Mouse (Mus musculus) left cerebral cortex, adult 8-10 months (tissue): Measurements from ENCODE around the gene Grm1. TPM values are rescaled to one million over a fixed set of nuclear protein-coding genes. Genes with fewer than 3 reads are reported as not detected.

Source experiments
- DNase-seq, 2 experiments: peaks; one replicate each; pipeline ENCODE4 v3.0.0; 2022; ENCODE audit warnings: low spot score in 2 of 2
- total RNA-seq, 4 experiments: library from RNA; stranded (reverse); gene quantifications; 2 replicates each; pipeline ENCODE4 v1.2.4; 2022

Gene Grm1
- total RNA-seq, 4 experiments from 2014 or later = 40.9 to 46.7 (median 43.6) TPM

DNA sequence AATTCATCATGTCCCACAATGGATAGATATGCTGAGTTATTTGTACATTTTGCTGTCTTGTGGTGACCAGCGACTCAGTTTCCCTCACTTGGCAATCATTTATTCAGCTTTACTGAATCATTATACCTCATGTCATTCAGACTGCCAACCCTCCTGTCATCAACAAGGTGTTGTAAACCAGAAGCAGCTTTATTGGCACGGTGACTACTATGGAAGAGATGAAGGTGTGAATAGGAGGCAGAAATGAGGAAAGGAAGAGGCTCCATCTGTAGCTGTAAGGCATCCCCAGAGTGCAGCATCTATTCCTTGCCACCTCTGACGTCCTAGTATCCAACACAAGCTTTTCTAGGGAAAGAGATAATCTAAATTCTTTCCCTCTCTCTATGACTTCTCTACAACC lies 247.3 kb downstream of the Grm1 start:
- no peak for DNase-seq

DNA sequence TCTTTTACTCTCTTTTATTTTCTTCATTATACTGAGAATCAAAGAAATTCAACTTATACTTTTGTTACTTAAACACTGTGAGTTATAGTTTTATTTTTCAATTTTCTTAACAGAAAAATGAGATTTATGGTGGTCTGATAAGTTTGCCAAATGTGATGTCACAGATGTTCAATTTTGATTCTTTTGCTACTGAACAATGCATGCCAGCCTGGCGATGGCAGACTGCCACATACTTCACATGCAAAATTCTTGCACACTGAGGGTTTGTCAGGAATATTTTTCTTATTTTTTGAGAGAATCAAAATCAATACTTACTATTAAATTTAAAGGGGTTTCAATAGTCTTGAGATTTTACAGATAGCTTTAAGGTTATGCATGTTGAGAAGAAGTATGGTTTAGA lies 251.0 kb downstream of the Grm1 start:
- no peak for DNase-seq

DNA sequence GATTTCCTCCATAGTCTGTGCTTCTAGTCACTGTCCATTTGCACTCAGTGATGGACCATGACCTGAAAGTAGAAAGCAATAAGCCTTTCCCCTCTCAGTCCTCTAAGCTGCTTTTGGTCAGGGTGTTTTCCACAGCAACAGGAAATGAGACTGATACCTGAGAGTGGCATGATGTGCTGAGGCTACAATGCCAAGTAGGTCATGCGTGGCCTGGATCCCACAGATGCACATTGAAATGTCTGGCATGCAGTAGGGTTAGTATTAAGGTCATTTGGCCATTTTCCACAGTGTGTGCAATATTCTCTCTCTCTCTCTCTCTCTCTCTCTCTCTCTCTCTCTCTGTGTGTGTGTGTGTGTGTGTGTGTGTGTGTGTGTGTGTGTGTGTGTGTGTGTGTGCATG lies 254.8 kb downstream of the Grm1 start:
- no peak for DNase-seq

DNA sequence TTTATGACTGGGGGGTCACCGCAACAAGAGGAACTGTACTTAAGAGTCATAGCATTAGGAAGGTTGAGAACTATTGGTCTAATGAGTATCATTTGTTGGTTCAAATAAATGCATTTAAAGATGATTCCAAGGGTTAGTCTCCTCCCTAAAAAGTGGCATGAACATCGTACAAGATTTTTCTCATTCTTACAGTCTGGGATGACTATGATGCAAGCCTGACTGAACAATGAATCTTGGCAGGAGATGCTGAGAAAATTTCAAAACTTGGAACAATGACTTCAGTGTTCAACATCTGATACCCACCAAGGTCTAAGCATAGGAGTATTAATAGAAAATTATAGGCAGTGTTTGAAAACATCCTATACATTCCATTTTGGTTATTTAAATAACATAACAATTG lies 264.1 kb downstream of the Grm1 start:
- no peak for DNase-seq

DNA sequence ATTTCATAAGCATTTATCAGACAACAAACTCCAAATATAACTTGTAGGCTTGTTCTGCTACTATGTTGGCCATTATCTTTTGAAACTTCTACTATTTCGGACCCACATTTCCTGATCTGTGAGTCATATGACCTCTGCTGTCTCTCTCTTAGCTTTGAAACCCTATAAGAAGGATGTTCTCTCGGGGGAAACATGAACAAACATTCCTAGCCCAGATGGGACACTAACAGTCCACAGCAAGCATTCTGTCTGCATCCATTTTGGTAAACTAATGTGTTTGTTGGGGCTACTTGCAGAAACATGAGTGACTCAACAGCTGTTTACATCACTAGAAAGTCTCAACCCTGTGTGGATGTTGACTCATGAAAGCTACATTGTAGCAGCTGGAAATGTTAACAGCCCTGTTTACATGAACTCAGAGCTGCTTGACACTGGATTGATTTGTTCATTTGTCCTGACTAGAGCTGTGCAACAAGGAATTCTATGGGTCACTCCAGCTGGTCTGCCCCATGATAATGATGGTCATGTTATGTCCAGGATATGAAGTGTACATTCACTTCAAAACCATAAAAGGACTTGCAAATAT lies 267.4 kb downstream of the Grm1 start:
- no peak for DNase-seq

DNA sequence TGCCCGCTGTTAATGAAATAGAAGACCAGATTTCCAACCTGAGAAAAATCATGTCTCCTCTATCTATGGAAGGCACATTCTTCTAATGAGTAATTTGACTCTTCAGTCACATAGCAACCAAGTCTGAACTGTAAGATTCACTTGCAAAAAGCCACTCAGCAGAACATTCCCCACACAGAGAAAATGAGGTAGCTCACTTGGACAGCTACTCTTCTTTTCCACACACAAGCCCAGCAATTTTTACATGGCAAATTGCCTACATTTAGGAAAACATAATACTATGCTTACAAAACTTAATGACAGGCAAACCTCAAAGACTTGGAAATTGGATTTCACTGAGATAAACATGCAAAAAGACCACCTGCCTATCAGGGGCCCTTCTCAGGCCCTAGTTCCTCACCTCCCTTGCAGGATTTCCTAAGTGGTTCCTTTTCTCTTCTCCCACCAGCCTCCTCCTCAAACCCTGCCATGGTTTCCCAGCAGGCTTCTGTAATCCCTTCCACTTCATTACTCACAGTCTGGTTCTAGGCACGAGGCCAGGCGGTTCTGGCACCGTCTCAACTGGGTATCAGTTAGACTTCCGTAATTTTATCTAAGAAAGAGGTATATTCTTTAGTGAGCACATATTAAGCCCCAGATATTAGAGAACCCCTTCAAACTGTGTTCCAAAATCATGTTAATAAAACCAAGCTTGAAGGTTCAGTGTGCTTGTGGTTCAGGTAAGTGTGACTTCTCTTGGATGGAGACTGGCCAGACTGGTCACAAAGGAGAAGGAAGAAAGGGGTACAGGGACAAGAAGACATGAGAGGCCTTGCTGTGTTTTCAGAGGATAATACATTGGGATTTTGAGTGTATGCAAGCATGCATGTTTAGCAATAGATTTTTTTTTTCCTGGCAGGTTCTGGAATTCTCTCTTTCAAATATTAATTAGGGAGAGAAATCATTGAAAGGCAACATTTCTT lies 269.1 kb downstream of the Grm1 start:
- peak; percentile 37 to 49 for DNase-seq

DNA sequence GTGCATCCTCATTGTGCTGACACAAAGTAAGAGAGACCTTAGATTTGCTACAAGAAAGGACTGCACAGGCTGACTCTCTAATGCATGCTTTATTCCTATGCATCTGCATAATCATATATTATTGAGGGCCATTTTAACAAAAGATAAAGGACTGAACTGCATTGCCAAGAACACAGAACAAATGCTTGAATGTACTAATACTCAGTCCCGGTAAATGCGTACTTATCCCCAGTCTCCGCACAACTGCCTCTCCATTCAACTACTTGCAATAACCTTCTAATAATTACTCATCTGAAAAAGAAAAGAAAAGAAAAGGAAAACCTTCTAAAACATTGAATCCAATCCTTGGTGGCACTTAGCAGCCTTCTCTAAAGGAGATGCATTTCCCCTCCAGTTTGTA lies 272.4 kb downstream of the Grm1 start:
- no peak for DNase-seq

DNA sequence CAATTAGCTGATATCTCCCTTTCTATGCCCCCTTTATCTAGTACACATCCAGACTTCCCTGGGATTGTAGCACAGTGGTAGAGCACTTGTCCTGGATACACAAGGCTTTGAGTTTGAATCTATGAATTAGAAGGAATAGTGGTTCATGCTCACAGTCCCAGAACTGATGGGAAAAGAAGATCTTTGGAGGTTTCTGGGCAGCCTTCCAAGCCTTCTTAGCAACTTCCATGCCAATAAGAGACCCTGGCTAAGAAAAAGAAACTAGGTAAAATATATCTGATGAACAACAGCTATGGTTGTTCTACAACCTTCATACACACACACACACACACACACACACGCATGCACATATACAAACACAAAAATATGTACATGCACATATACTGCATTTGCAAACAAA lies 286.8 kb downstream of the Grm1 start:
- DNase-seq = no peak

DNA sequence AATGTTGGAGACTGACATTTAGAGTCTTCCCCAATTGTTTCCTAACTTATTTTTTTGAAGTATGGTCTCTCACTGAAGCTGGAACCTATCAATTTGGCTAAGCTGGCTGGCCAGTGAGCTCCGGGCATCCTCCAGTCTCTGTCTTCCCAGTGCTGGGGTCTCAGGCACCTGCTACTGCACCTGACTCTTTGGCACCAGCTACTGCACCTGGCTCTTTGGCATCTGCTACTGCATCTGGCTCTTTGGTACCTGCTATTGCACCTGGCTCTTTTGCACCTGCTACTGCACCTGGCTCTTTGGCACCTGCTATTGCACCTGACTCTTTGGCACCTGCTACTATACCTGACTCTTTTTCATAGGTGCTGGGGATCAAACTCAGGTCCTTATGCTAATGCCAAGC lies 291.7 kb downstream of the Grm1 start:
- no peak for DNase-seq

DNA sequence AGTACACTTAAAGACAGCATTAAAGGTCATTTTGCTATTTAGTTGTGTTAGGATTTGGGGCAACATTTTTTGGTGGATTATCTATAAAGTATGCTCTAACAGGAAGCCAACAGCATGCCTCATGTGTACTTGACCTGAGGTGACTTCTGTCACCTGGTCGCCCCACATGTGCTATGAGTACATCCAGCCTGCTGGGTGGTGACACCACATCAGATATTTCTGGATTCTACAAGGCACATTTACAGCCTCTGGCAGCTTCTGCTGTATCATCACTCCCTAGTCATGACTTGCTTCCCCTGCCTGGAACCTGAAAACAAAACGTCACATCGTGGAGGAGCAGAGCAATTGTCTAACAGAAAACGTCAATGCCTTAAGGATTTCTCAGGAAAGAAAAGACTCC lies 292.2 kb downstream of the Grm1 start:
- no peak for DNase-seq

DNA sequence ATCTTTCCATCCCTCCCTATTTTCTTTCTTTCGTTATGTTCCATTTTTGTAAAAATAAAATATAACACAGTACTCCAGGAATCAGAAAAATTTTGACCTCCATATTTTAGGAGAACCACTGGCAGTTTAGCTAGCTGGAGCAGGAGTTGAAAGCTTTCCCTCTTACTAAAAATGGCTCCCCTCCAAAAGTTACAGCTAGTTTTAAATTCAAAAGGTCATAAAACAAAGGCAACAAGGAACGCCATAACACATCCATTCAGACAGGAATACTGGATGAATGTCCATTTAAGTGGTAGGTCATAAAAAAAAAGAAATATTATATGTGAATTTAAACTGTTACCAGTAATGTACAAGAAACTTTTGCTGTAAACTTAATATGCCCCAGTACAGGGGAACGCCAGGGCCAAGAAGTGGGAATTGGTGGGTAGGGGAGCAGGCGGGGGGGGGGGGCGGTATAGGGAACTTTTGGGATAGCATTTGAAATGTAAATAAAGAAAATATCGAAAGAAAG lies 294.2 kb downstream of the Grm1 start:
- DNase-seq = no peak

DNA sequence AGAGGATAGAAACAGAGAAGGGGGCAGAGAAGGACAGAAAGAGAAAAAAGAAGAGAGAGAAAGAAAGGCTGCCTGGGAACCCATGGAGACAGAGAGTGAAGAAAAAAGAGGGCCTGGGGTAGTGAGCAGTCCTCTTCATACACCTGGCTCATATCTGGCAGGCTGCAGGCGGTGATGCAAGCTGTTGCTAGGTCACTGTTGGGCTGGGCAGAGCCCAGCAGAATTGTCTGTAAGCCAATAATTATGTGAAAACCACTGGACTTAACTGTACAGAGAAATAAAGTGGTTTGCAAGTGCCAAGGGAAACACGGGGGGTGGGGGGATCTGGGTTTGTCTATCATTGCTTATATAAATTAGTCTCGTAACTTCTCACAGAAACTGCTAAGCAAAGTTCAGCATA lies 297.0 kb downstream of the Grm1 start:
- DNase-seq = no peak

DNA sequence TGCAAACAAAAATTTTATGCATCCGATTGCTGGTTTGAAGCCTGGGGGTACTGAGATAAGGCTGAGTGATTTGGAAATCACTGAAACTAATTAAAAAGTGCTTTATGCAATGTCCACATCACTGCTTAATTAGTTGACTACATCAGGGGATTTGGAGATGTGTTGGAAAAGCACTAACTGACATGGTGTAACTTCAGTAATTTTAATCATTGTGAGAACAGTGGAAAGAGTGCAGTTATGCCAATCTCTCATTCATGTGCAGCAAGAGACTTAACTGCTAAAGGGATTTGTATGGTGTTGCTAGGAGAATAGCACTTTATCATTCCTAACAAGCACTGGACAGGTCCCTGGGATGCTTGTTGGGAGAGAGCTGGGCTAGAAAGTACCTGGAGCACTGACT lies 307.3 kb downstream of the Grm1 start:
- no peak for DNase-seq

DNA sequence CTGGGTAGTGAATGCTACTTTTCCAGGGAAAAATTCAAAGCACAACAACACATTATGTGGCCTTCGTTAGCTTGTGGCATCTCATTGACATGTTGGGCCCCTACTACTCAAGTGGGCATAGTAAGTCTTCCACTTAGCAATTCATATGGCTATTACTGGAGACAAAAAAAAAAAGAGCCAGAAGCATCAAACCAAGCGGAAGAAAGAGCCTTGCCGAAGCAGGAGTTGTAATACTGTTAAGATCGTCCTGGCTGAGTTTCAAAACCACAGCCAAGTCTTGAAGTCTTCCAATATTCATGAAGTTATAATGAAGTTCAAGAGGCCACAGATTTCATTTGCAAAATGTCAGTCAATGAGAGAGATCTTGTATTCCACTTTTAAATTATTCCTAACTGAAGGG lies 319.1 kb downstream of the Grm1 start:
- DNase-seq = no peak

DNA sequence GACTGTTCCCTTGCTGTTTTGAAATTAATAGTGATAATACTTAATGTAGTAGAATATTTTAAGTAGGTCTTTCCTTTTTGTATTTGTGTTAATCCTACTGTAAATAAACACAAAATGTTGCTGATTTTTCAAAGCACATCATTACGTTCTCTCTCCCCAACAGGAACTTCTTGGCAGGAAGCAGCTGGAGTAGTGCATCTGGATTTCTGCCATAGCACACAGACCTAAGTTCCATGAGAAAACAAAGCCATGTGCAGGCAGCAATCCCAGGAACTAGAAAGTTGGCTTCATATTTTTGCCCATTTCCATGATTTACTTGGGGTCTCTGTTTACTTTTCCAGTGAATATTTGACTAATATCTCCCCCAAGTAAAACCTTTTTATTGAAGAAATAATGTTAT lies 320.9 kb downstream of the Grm1 start:
- DNase-seq = no peak

DNA sequence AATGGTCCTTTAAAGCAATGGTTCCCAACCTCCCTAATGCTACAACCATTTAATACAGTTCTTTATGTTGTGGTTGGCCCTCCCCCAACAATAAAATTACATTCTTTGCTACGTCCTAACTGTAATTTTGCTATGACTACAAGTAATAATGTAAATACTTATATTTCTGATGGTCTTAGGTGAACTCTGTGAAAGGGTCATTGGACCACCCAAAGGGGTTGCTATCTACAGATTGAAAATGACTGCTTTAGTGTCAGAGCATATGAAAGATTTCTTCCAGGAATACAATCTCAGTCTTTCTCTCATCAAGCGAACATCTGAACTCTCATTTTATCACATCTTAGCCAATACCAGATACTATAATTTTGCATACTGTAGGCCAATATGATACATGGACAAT lies 321.4 kb downstream of the Grm1 start:
- DNase-seq = no peak

DNA sequence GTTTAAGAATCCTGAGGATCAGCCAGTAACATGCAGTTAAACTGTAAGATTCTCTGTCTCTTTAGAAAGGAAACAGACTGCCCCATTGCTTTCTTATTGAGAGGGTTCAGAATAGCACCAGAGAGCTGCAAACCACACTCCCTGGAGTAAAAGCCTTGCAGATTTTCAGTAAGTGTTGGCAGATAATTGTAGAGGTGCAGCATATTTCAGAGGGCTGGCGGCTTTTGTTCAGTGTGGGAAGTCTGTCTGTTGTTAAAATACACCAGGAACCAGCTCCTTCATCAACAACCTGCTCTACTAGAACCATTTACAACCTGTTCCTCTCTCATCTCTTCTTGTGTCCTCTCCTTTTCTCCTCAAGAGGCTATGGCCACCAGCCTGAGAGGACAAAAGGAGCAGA lies 331.1 kb downstream of the Grm1 start:
- DNase-seq = no peak

DNA sequence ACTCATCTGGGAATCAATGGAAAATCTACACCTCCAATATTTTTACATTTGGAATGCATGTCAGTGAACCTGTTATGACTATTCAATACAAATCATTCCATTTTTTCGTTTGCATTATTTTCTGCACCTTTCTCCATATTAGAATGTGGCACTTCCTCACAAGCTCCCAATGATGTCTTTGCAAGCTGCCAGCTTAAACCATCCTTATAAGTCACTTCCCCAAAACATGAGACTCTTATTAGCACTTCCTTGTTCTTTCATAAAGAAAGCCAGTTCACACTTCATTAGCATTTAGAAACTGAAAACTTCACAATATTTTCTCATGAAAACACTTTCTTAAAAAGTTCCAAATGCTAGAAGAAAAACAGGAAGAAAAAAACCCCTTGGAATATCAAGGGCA lies 338.1 kb downstream of the Grm1 start:
- DNase-seq = no peak

DNA sequence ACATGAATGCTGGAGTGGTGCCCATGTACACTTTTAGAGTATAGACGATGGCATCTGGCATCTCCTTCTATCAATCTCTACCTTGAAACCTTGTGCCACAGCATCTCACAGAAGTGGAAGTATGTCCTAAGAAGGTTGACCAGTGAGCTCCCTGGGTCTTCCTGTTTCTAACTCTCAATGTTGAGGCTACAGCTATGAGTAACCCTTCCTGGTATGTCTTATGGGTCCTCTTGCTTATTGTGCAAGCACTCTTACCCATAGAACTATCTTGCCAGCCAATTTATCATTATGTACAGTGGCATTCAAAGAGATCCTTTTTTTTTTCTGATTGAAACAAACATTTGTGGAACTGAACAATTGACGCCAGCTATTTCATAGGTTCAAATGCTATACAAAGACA lies 340.0 kb downstream of the Grm1 start:
- DNase-seq = no peak

DNA sequence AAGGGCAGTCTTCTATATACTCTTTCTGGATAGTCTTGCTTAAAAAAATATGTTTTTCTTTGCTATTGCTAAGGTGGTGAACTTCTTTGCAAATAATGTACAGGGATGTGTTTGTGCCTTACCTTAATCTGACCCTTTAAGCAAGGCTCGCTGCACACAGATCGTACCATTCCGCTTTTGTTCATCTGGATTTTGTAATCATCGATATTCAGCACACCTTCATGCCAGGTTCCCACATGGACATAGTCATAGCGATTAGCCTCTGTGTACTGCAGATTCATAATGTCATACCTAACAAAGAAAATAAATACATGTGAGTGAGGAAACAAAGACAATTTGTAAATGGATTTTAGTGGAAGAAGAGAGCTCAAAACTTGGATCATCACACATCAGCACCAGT lies 340.8 kb downstream of the Grm1 start:
- no peak for DNase-seq

DNA sequence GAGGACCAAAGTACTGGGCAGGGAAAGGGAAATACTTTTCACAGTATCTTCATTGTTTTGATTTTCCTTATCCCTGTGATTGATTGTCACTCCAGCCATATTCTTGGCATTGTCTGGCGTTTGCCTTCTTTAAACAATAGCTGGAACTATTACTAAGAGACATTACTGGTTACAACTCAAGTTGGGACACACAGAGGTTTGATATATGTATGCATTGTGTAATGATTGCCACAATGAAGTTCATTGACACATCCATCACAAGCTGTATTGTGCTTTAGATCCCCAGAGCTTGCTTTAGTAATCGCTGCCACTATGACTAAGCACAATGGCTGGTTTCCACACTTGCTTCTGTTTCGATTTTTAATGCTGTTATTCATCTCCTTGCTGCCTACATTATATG lies 341.4 kb downstream of the Grm1 start:
- no peak for DNase-seq

DNA sequence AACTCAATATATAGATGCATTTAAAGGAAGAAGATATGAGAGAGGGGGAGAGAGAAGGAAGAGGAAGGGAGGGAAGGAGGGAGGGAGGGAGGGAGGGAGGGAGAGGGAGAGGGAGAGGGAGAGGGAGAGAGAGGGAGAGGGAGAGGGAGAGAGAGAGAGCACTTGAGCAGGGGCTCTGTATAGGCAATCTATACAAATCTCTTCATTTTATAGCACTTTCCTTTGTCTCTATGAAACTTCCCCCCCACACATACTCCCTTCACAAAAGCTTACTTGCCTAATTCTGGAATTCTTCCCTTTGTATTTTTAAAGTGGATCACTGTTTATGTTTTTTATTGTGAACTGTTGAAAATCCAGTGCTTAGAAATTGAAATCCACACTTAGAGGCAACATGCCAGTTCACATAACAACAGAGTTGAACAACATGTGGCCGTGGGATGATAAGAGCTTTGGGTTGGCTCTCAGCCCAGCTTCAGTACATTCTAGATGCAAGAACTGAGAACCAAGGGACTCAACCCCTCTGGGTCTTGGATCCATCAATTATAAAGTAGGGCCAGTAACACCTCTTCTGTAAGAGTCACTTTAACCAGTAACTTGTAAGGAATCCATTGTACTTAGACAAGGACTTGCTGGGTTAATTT lies 345.0 kb downstream of the Grm1 start:
- peak in 1 of 2 experiments; percentile 50 for DNase-seq
